Mouse (Mus musculus): Measurements from ENCODE around the gene 4930539E08Rik. TPM values are rescaled to one million over a fixed set of nuclear protein-coding genes. Genes with fewer than 3 reads are reported as not detected.

Gene 4930539E08Rik
- polyA plus RNA-seq, 1 experiment from 2014 or later = 1.4 TPM

DNA sequence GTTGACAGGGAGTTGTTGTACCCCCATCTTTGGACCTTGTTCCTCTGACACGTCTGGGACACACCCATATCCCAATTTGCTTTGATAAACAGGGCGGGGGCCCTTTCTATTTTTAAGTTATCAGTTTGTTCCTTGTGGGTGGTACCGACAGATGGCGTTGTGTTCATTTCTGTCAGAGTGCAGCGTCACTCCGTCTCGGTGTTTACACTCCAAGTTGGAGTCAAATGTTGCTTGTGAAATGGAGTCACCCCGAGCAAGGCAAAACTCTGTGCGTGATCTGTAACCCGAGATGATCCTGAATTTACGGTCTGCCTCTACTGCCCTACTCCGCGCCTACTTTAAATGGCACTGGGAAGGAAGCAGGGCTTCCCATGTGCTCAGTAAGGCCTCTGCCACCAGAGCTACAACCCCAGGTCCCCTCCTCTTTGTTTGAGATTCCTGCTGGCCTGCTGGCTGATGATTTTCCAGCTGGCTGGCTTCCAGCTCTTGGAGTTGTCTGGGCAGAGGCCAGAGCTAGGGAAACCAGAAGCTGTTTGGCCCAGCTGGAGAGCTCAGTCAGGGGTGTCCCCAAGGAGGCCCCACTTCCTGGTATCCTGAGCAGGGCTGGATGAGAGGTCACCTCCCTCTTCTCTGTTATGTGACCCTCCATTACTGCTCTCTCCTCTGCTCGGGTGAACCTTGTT is 15.4 kb upstream of the 4930539E08Rik start:
- peak; percentile 43 for DNase-seq (ENCODE audit: low spot score)

GRCm38 (mm10) chr17:28929369-28929768 is 14.2 kb upstream of the 4930539E08Rik start:
- DNase-seq (ENCODE audit: low spot score) = no peak

GRCm38 (mm10) chr17:28928004-28928403 is 12.9 kb upstream of the 4930539E08Rik start:
- no peak for DNase-seq (ENCODE audit: low spot score)

DNA sequence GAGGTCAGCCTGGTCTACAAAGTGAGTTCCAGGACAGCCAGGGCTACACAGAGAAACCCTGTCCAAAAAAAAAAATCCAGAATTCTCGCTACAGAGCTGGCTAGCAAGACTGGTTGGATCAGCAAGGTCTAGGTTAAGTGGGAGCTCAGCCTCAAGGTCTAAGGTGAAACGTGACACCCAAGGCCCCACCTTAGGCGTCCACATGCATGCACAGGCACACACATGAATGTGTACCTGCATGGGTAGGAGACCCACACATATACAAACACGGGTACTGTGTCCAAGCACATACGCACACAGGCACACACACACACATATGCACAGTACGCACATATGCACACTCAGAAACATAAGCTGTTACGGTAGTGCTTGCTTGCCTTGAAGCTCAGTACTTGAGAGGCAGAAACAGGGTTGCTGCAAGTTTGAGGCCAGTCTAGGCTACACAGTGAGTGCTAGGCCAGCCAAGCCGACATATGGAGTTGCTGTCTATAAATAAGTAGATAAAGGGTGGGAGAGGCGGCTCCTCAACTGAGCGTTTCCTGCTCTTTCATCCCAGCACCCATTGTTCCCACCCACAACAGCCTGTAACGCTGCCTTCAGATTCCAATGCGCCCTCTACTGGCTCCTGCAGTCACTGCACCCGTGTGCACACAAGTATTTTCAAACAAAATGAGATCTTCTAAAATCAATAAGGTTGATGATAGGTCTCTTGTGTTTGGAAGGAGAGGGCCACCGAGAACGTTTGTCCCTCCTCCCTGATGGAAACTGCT is 11.9 kb upstream of the 4930539E08Rik start:
- peak; percentile 74 for DNase-seq (ENCODE audit: low spot score)

DNA sequence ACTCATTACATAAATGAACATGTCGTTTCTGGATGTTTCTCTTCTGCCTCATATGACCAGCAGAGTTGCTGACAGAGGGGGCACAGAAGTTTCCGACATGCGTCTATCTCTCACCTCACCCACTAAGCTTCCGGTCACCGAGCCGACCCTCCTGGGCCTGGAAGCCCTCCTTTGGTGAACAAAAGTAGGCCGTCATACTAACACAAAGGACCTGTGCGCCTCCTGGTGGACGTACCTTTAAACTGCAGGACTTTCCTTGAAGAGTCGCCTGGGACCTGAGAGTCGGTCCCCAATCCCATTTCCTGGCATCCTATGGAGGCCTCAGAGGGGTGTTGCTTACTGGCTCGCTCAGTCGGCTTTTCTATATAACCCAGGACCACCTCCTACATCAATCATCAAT is 11.3 kb upstream of the 4930539E08Rik start:
- DNase-seq (ENCODE audit: low spot score) = peak; percentile 77

- no peak for DNase-seq (ENCODE audit: low spot score)
Measured at GRCm38 (mm10) chr17:28924957-28925595, 10.0 kb upstream of the 4930539E08Rik start.

GRCm38 (mm10) chr17:28922096-28922495 is 7.0 kb upstream of the 4930539E08Rik start:
- DNase-seq (ENCODE audit: low spot score) = no peak

DNA sequence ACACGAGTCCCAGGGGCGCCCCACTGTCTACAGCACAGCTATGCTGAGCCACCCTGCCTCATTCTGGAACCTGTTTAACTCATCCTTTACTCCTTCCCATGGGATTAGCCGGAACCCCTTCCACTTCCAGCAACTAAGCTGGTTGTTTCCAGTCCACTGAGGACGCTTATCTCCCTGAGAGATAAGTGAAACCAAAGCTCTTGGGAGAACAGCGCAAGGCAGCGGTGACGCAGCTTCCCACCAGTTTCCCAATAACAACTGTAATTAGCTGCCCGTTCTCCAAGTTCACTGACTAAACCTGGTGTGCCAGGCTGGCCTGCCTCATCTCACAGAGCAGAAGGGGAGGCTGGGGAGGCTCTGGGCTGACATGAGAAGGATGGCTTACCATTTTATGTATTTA is 6.0 kb upstream of the 4930539E08Rik start:
- DNase-seq (ENCODE audit: low spot score) = no peak

- DNase-seq (ENCODE audit: low spot score) = no peak
Measured at GRCm38 (mm10) chr17:28916520-28916919, 1.4 kb upstream of the 4930539E08Rik start.

GRCm38 (mm10) chr17:28913940-28914339 is 1.2 kb downstream of the 4930539E08Rik start:
- DNase-seq (ENCODE audit: low spot score) = no peak

DNA sequence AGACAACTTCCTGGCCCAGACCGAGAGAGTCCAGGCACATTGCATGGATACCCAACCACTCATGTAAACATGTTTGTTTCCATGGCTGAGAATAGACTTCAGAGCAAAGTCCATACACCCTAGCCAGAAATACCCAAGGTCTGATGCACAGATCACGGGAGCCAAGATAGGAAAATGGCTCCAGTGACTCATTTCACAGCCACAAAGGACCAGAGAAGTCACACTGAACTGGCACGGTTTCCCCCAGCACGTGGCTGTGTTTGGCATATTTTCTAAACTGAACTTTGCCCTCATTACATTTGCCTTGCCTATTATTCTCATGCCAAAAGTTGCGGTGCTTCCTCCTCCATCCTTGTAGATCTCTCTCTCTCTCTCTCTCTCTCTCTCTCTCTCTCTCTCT is 1.9 kb downstream of the 4930539E08Rik start:
- DNase-seq (ENCODE audit: low spot score) = no peak

DNA sequence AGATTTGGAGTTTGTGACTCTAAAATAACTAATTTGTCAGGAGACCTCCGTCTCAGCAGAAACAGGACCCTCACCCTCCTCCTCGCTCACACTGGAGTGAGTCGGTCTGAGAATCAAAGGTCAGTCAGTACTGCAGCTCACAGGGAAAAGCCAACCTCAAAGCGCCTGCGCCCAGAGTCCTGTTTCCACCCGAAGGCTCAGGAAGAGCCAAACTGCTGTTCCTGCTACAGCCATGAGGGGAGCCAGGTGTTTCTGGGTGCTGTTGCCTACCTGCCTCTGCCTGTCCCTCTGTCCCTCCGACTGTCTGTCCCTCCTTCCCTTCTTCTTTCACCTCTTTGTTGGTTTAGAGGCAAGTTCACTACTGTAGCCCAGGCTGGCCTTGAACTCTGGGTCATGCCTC is 5.0 kb downstream of the 4930539E08Rik start:
- peak; percentile 16 for DNase-seq (ENCODE audit: low spot score)

DNA sequence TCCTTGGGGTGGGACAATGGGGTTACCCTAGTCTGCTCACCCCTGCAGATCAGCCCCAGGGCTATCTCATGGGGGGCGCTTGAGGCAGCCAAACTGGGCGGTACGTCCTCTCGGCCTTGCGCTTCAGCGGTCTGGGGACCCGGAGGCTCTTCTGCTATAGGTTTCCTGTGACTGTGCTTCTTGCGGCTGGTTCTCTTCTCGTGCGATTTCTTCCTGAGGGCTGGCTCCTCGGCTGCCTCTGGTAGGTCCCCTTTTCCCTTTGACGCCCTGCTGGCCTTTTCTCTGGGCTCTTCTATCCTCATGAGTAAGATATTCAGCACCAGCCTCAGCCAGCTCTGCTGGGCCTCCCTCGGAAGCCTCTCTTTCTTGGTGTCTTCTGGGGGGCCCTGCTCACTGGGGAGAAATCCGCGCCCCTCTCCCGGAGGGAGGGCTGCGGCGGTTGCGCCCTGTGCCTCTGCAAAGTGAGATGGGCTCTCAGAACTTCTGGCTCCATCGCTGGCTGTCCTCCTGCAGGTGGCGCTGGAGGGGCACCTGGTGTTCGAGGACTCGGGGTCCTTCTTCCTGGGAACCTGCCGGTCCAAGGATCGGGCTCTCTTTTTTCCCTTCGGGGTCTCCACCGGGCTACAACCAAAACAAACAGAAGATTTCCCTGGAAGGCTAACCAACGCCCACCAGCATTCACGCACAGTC is 5.7 kb downstream of the 4930539E08Rik start:
- peak; percentile 65 for DNase-seq (ENCODE audit: low spot score)

GRCm38 (mm10) chr17:28907959-28908358 is 7.2 kb downstream of the 4930539E08Rik start:
- no peak for DNase-seq (ENCODE audit: low spot score)

DNA sequence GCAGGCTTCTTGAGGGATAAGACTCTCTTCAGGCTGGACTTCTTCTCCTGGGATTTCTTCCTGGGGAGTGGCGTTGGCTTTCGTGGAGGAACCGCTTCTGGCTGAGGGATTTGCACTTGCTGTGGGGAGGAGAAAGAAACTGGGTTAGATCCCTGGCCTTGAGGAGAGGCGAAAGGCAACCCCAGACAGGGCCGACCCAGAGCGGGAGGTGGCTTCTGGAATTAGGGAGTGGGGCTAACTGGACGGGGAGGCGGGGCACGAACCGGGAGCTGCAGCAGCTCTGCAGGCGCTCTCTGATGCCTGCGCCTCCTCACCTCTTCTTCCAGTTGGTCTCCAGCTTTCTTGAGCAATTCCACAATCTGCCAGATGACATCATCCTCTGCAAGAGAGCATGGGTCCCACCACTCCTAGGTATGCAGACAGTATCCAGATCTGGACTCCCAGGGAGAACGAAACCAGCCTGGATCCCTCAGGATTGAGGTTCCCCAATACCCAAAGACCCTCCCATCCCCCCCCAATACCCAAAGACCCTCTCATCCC is 9.7 kb downstream of the 4930539E08Rik start:
- no peak for DNase-seq (ENCODE audit: low spot score)

GRCm38 (mm10) chr17:28904546-28905376 is 10.4 kb downstream of the 4930539E08Rik start:
- peak; percentile 63 for DNase-seq (ENCODE audit: low spot score)

DNA sequence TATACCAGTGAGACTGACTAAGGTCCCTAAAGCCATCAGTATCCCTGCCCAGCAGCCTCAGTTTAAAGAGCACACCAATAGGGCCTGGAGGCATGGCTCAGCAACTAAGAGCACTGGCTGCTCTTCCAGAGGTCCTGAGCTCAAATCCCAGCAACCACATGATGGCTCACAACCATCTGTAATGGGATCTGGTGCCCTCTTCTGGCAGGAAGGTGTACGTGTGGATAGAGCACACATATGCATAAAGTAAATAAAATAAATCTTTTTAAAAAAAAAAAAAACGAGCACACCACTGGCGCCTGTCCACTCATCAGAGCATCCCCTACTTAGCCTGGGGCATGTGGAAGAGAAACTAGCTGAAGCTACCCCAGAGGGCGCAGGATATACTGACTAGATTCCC is 13.6 kb downstream of the 4930539E08Rik start:
- DNase-seq (ENCODE audit: low spot score) = no peak

DNA sequence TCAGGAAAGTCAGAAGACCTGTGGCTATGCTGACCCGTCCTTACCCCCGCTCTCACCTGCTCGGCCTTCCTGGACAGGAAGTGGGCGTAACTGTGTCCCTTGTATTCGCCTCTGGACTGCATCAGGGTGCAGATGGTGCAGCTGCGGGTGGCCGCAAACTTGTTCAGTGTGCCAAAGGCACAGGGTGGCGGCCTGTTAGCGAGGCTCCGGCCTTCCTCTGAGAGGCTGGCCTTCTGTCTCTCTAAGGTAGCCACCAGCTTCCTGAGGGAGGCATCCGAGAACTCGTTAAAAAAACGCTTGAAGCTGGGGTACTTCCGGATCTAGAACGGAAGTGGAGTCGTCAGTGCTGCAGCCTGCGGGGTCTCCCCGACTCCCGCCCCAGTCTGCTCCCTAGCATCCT is 15.7 kb downstream of the 4930539E08Rik start:
- no peak for DNase-seq (ENCODE audit: low spot score)

DNA sequence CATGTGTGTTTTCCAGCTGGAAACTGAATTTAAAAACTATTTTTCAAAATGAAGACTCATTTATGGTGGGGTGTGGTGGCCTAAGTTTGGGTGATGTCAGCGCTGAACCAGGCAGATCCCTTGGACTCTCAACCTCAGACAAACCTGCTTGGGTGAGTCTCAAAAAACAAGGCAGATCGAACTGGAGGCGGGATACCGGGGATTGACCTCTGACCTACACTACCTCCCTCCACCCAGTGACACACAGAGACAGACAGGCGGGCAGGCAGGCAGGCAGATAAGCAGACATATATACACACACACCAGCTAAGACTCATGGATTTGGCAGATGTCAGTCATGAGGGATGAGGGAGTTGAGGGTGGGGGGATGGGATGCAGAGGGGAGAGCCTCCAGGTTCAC is 16.9 kb downstream of the 4930539E08Rik start:
- DNase-seq (ENCODE audit: low spot score) = no peak

- DNase-seq (ENCODE audit: low spot score) = no peak
Measured at GRCm38 (mm10) chr17:28897817-28898216, 17.3 kb downstream of the 4930539E08Rik start.
